Mouse (Mus musculus) liver, adult 2 months (tissue): ENCODE results near the gene Pkp3.

Experiments used
- CTCF ChIP-seq: fragments of 200-500 bp; IDR thresholded peaks from 2 replicates; pipeline ENCODE4 v1.5.1; 2011; ENCODE audit warnings: low read depth, low read length, control low read depth
- POLR2A ChIP-seq: fragments of 200-500 bp; IDR thresholded peaks from 2 replicates; pipeline ENCODE4 v1.6.1; 2011; ENCODE audit warnings: low read length, control low read depth; ENCODE audit not compliant: insufficient read depth; ENCODE audit errors: extremely low read depth

DNA sequence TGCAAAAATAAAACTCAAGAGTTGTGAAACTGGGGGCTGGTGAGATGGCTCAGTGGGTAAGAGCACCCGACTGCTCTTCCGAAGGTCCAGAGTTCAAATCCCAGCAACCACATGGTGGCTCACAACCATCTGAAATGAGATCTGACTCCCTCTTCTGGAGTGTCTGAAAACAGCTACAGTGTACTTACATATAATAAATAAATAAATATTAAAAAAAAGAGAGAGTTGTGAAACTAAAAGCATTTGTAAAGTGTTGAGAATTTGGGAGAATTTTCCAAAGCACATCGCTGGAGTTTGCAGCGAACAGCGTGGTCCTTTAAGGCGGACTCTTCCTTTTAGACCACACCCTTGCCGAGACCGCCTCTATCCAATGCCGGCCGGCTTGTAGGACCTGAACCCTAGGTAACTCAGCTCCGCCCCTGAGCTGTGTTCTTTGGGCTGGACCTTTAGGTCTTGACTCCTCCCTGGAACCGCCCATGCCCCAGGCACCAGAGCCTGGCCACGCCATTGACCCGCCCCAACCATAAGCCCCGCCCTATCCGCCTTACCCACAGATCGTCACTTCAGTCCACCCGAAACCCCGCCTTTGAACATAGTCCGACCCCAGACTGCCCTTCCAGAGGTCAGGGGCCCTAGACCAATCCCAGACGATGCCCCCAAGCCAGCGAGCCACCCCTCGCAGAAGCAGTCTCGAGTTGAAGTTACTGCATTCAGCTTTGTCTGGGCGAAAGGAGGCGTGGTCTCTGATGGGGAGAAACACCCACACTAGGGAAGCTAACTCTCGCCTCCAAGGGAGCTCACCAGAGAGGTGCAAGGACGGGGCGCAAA, 44.9 kb downstream of the Pkp3 start:
- no peak for TF ChIP-seq POLR2A
- TF ChIP-seq CTCF = no peak
